Mouse (Mus musculus) CH12.LX (cell line): ENCODE data around the gene Shisa2.

Experiments
- CTCF ChIP-seq, 2 experiments: IDR thresholded peaks in 1 of 2; conservative IDR thresholded peaks in 1 of 2; 2 replicates each; pipeline ENCODE4 v1.5.1; 2011 to 2012; ENCODE audit warnings: low read depth in 2 of 2, low read length in 2 of 2, improper control_type of control experiment in 1 of 2, inconsistent platforms in 1 of 2, mild to moderate bottlenecking in 1 of 2, moderate library complexity in 1 of 2
- E2F4 ChIP-seq: IDR thresholded peaks from 2 replicates; pipeline ENCODE4 v1.6.1; 2011; ENCODE audit warnings: low read depth, low read length, improper control_type of control experiment; ENCODE audit not compliant: insufficient replicate concordance
- EP300 ChIP-seq: IDR thresholded peaks from 2 replicates; pipeline ENCODE4 v1.6.1; 2011; ENCODE audit warnings: low read length, improper control_type of control experiment
- ETS1 ChIP-seq: conservative IDR thresholded peaks from 2 replicates; pipeline ENCODE4 v1.6.1; 2012; ENCODE audit warnings: low read depth, mild to moderate bottlenecking, inconsistent platforms, low read length, improper control_type of control experiment, moderate library complexity
- JUND ChIP-seq: conservative IDR thresholded peaks from 2 replicates; pipeline ENCODE4 v1.6.1; 2011; ENCODE audit warnings: low read depth, low read length, improper control_type of control experiment
- MXI1 ChIP-seq: IDR thresholded peaks from 2 replicates; pipeline ENCODE4 v1.6.1; 2011; ENCODE audit warnings: mild to moderate bottlenecking, low read depth, low read length, improper control_type of control experiment
- POLR2A ChIP-seq: IDR thresholded peaks from 2 replicates; pipeline ENCODE4 v1.6.1; 2011; ENCODE audit warnings: low read depth, mild to moderate bottlenecking, improper control_type of control experiment, low read length
- RCOR1 ChIP-seq: conservative IDR thresholded peaks from 2 replicates; pipeline ENCODE4 v1.6.1; 2012; ENCODE audit warnings: low read depth, mild to moderate bottlenecking, inconsistent platforms, low read length, improper control_type of control experiment
- UBTF ChIP-seq: IDR thresholded peaks from 2 replicates; pipeline ENCODE4 v1.6.1; 2012; ENCODE audit warnings: low read depth, mild to moderate bottlenecking, inconsistent platforms, low read length, improper control_type of control experiment, moderate library complexity
- ZC3H11A ChIP-seq: IDR thresholded peaks from 2 replicates; pipeline ENCODE4 v1.6.1; 2012; ENCODE audit warnings: low read depth, mild to moderate bottlenecking, inconsistent platforms, low read length, improper control_type of control experiment

- TF ChIP-seq CTCF (conservative IDR thresholded peaks at IDR 0.05 in 1 of 2, IDR thresholded peaks at IDR 0.05 in 1 of 2; ENCODE audit: low read depth in 2 of 2, low read length in 2 of 2) (peak; percentile 72 to 85), POLR2A (no peak), RCOR1 (no peak), ZC3H11A (peak; percentile 2; the same call in 1 of the 2 replicates), UBTF (no peak), JUND (no peak), EP300 (no peak), ETS1 (no peak), MXI1 (no peak), E2F4 (no peak)
These were observed 21.0 kb upstream of the Shisa2 start for GRCm38 (mm10) chr14:59604002-59604645.
